Mouse (Mus musculus) embryo, embryonic 10.5 days (tissue): ENCODE data around the gene Hs3st3a1.

ENCODE experiments used
- DNase-seq: peaks from one replicate; pipeline ENCODE4 v3.0.0-alpha.2; 2015; ENCODE audit warnings: low spot score

Gene Hs3st3a1

DNA sequence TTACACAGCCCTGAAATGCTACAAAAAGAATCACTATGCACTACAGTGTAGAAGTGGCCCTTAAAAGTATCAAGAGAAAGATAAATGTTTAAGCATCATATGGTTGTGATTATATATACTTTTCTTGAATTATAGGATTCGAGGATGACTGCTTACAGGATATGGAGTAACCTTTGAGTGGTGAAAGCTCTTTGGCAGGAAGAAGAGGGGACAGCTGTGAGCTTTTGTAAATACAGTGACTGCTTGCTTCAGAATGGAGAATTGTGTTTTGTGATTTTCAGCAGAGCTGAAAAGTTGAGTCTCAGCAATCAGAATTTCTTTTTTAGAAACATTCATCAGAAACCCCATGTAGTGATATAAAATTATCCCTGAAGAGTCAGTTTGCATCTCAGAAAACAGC lies 124.3 kb downstream of the Hs3st3a1 start:
- DNase-seq = no peak

DNA sequence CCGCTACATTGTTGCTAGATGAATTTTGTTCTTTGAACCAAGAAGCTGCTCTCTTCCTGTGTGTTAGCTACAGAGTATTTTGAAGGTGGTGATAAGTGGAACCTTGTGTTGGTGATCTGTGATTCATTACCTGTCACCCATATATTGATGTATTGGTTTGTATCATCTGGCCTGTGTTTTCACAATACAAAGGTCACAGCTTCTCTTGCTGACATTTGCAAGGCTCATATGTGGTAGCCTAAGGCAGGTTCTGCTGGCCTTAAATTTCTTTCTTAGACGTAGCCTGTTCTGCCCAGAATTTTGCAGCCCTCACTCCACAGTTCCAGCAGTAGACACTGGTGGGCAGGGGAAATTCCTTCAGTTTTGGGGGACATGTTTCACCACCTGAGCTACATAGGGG lies 125.3 kb downstream of the Hs3st3a1 start:
- no peak for DNase-seq

DNA sequence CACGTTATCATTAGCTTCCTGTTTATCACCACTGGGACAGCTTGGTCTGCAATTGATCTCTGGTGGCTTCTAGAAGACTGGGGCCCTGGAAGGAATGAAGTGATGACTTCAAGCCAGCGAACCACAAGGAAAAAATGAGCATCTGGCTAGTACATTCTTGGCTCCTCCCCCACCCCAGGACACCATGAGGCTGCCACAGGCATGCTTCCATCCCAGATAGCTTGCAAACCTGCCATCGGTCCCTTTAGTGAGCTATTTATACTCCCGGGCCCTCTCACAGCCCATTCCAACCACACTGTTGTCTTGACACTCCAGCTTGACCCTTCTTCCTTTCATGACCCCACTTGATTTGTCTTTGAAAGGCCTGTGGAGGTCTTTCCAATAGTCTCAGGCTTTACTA lies 127.6 kb downstream of the Hs3st3a1 start:
- DNase-seq = no peak
